Mouse (Mus musculus) forebrain, embryonic 11.5 days (tissue): ENCODE results near the gene Car6. TPM values are rescaled to one million over a fixed set of nuclear protein-coding genes. Genes with fewer than 3 reads are reported as not detected.

Experiments
- ATAC-seq: fragments of 200-750 bp; cut with Nextera tagmentation; replicated peaks from 2 replicates; pipeline ENCODE4 v1.8.0; 2017; ENCODE audit warnings: moderate TSS enrichment; ENCODE audit not compliant: low FRiP score
- DNase-seq: peaks from one replicate; pipeline ENCODE4 v3.0.0-alpha.2; 2017; ENCODE audit warnings: low spot score
- H3K27ac ChIP-seq: fragments of 300-500 bp; sonication (generic); 2 replicates; pipeline ENCODE4 v1.5.1; 2014; ENCODE audit warnings: low read depth, low read length
- H3K27me3 ChIP-seq: fragments of 300-500 bp; sonication (generic); 2 replicates; pipeline ENCODE4 v1.6.1; 2014; ENCODE audit warnings: mild to moderate bottlenecking, low read length, mixed read lengths; ENCODE audit not compliant: control insufficient read depth, insufficient read depth
- H3K36me3 ChIP-seq: fragments of 300-500 bp; sonication (generic); 2 replicates; pipeline ENCODE4 v1.6.1; 2014; ENCODE audit warnings: mild to moderate bottlenecking, low read length, moderate library complexity, mixed read lengths; ENCODE audit not compliant: control insufficient read depth, insufficient read depth
- H3K4me1 ChIP-seq: fragments of 300-500 bp; sonication (generic); replicated peaks from 2 replicates; pipeline ENCODE4 v1.6.1; 2014; ENCODE audit warnings: low read length, mixed read lengths; ENCODE audit not compliant: control insufficient read depth, insufficient read depth
- H3K4me2 ChIP-seq: fragments of 300-500 bp; sonication (generic); 2 replicates; pipeline ENCODE4 v1.6.1; 2014; ENCODE audit warnings: low read depth, mild to moderate bottlenecking, low read length, moderate library complexity, mixed read lengths; ENCODE audit not compliant: severe bottlenecking
- H3K4me3 ChIP-seq: fragments of 300-500 bp; sonication (generic); 2 replicates; pipeline ENCODE4 v1.5.1; 2014; ENCODE audit warnings: low read depth, low read length
- H3K9ac ChIP-seq: fragments of 300-500 bp; sonication (generic); 2 replicates; pipeline ENCODE4 v1.6.1; 2014; ENCODE audit warnings: low read length
- H3K9me3 ChIP-seq: fragments of 300-500 bp; sonication (generic); 2 replicates; pipeline ENCODE4 v1.6.1; 2016; ENCODE audit warnings: low read length, mixed read lengths; ENCODE audit not compliant: control insufficient read depth
- WGBS: fragments of 180-500 bp; shearing (Covaris S2); extraction: QIAGEN DNeasy Blood & Tissue Kit; methylation state at CpG from one replicate; pipeline ENCODE4 v1.1.7; 2014; 5-methylcytosine and 5-hydroxymethylcytosine counted together
- polyA plus RNA-seq: library from polyadenylated mRNA; unstranded; fragments of >200 nt; fragmentation: Nextera tagmentation; extraction: Ambion mirVana; gene quantifications from 2 replicates; pipeline ENCODE4 v1.2.1, GENCODE M21; 2014

Gene Car6
- polyA plus RNA-seq, 1 experiment from 2014 or later = not detected

GRCm38 (mm10) chr4:150164875-150165274 lies 36.3 kb downstream of the Car6 start:
- whole genome bisulfite sequencing = 32% methylated on average over 13 of the region's 13 CpGs
- no peak for ATAC-seq
- H3K36me3 ChIP-seq = no peaks in the 10 kb centered on the region
- DNase-seq = no peak
- no peaks in the 10 kb centered on the region for H3K27me3 ChIP-seq
- no peak overlapping the region for H3K27ac ChIP-seq
- H3K9ac ChIP-seq = no peak overlapping the region
- H3K4me1 ChIP-seq = no peaks in the 10 kb centered on the region
- H3K9me3 ChIP-seq = no peaks in the 10 kb centered on the region
- H3K4me3 ChIP-seq = no peak overlapping the region
- no peak overlapping the region for H3K4me2 ChIP-seq

GRCm38 (mm10) chr4:150162561-150163169 lies 38.5 kb downstream of the Car6 start:
- Histone ChIP-seq H3K4me3 (no peak overlapping the region), H3K27ac (no peak overlapping the region), H3K9me3 (no peaks in the 10 kb centered on the region), H3K4me1 (no peaks in the 10 kb centered on the region), H3K27me3 (no peaks in the 10 kb centered on the region), H3K9ac (no peak overlapping the region), H3K4me2 (no peak overlapping the region), H3K36me3 (no peaks in the 10 kb centered on the region)
- 75% methylated on average over 13 of the region's 13 CpGs for WGBS
- ATAC-seq (no peak), DNase-seq (no peak)

- H3K4me3 ChIP-seq = no peak overlapping the region
- 86% methylated on average over 2 of the region's 2 CpGs for WGBS
- H3K9ac ChIP-seq = no peak overlapping the region
- ATAC-seq (no peak), DNase-seq (no peak)
- no peaks in the 10 kb centered on the region for H3K27me3 ChIP-seq
- H3K4me1 ChIP-seq = no peaks in the 10 kb centered on the region
- no peak overlapping the region for H3K27ac ChIP-seq
- no peak overlapping the region for H3K4me2 ChIP-seq
- H3K36me3 ChIP-seq = no peaks in the 10 kb centered on the region
- H3K9me3 ChIP-seq = no peaks in the 10 kb centered on the region
These were observed 41.7 kb downstream of the Car6 start for GRCm38 (mm10) chr4:150159458-150159857.

GRCm38 (mm10) chr4:150157348-150157882 lies 43.7 kb downstream of the Car6 start:
- no peaks in the 10 kb centered on the region for H3K9me3 ChIP-seq
- H3K4me2 ChIP-seq = no peak overlapping the region
- H3K9ac ChIP-seq = no peak overlapping the region
- no peak overlapping the region for H3K27ac ChIP-seq
- WGBS = 74% methylated on average over 14 of the region's 14 CpGs
- ATAC-seq = no peak
- H3K36me3 ChIP-seq = no peaks in the 10 kb centered on the region
- H3K4me3 ChIP-seq = no peak overlapping the region
- no peaks in the 10 kb centered on the region for H3K27me3 ChIP-seq
- DNase-seq = no peak
- no peaks in the 10 kb centered on the region for H3K4me1 ChIP-seq

- WGBS = 90% methylated on average over 4 of the region's 4 CpGs
- Histone ChIP-seq H3K9ac (no peak overlapping the region), H3K4me2 (no peak overlapping the region), H3K27ac (no peak overlapping the region), H3K4me3 (no peak overlapping the region), H3K9me3 (no peaks in the 10 kb centered on the region), H3K4me1 (no peaks in the 10 kb centered on the region), H3K36me3 (no peaks in the 10 kb centered on the region), H3K27me3 (no peaks in the 10 kb centered on the region)
- ATAC-seq (no peak), DNase-seq (no peak)
These were observed 45.4 kb downstream of the Car6 start for GRCm38 (mm10) chr4:150155731-150156130.

- Histone ChIP-seq H3K4me2 (no peak overlapping the region), H3K9me3 (no peaks in the 10 kb centered on the region), H3K4me3 (no peak overlapping the region), H3K9ac (no peak overlapping the region), H3K4me1 (no peaks in the 10 kb centered on the region), H3K36me3 (no peaks in the 10 kb centered on the region), H3K27ac (no peak overlapping the region), H3K27me3 (no peaks in the 10 kb centered on the region)
- ATAC-seq (no peak), DNase-seq (no peak)
- WGBS = 89% methylated on average over 4 of the region's 4 CpGs
These were observed 45.8 kb downstream of the Car6 start for GRCm38 (mm10) chr4:150155301-150155700.

GRCm38 (mm10) chr4:150152483-150152882 lies 48.6 kb downstream of the Car6 start:
- H3K9me3 ChIP-seq = no peaks in the 10 kb centered on the region; the same call in 1 of the 2 replicates
- WGBS = 88% methylated on average over 8 of the region's 8 CpGs
- no peaks in the 10 kb centered on the region for H3K4me1 ChIP-seq
- no peak overlapping the region for H3K4me2 ChIP-seq
- H3K9ac ChIP-seq = no peak overlapping the region
- ATAC-seq = no peak
- H3K27ac ChIP-seq = no peak overlapping the region
- no peak for DNase-seq
- no peak overlapping the region for H3K4me3 ChIP-seq
- no peaks in the 10 kb centered on the region for H3K36me3 ChIP-seq
- no peaks in the 10 kb centered on the region for H3K27me3 ChIP-seq

GRCm38 (mm10) chr4:150151045-150151444 lies 50.1 kb downstream of the Car6 start:
- no peak overlapping the region for H3K4me3 ChIP-seq
- no peaks in the 10 kb centered on the region for H3K36me3 ChIP-seq
- no peaks in the 10 kb centered on the region for H3K4me1 ChIP-seq
- ATAC-seq (no peak), DNase-seq (no peak)
- no peaks in the 10 kb centered on the region for H3K27me3 ChIP-seq
- H3K9me3 ChIP-seq = no peaks in the 10 kb centered on the region; the same call in 1 of the 2 replicates
- no peak overlapping the region for H3K27ac ChIP-seq
- WGBS = 81% methylated on average over 7 of the region's 7 CpGs
- no peak overlapping the region for H3K9ac ChIP-seq
- H3K4me2 ChIP-seq = no peak overlapping the region

- no peak overlapping the region for H3K4me2 ChIP-seq
- H3K27me3 ChIP-seq = no peaks in the 10 kb centered on the region
- H3K4me1 ChIP-seq = no peaks in the 10 kb centered on the region
- H3K9ac ChIP-seq = no peak overlapping the region
- H3K4me3 ChIP-seq = no peak overlapping the region
- ATAC-seq = no peak
- H3K9me3 ChIP-seq = no peaks in the 10 kb centered on the region; the same call in 1 of the 2 replicates
- WGBS = 85% methylated on average over 4 of the region's 4 CpGs
- no peak for DNase-seq
- H3K36me3 ChIP-seq = no peaks in the 10 kb centered on the region
- H3K27ac ChIP-seq = no peak overlapping the region
These were observed 54.8 kb downstream of the Car6 start for GRCm38 (mm10) chr4:150146286-150146685.
